Mouse (Mus musculus) fat pad, adult 2 months (tissue): ENCODE results near the gene Lsm14b.

Experiments
- DNase-seq: peaks from one replicate; pipeline ENCODE4 v3.0.0-alpha.2; 2011; ENCODE audit warnings: low read depth, low spot score; ENCODE audit errors: extremely low read depth

The Lsm14b gene

DNA sequence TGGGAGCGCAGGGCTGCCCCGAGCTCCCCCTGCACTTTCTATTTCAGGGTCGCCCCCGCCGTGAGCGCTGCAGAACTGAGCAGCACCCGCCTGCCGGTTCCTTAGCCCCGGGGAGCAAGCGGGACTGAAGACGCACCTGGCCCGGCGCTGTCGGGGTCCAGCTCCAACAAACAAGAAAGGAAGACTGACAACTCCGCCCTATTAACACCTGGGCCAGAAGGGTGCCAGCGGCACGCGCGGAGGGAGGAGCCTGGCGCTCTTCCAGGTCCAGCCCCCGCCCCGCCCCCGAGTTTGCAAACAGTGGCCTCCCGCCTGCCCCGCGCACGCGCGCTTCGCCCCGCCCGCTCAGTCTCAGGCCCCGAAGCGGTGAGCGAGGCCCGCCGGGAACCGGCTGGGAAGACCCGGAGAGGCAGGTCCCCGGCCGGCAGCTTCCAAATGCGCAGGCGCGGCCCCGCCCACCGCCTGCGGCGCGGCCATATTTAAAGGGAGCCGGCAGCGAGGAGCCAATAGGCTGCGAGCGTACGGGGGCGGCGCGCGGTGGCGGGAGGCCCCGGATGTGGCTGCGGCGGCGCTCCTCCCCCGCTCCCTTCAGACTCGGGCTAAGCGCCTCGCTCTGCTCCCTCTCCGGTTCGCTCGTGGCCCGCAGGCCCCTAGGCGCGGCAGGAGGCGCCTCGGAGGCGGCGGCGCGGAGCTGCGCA, at the start of gene Lsm14b:
Gene Lsm14b, plus strand, starts transcription at position 587 of the 698 bp plus-strand sequence.
- DNase-seq = no peak

- DNase-seq = no peak
Observed at GRCm38 (mm10) chr2:179975851-179976250, 48.9 kb upstream of the Lsm14b start.

DNA sequence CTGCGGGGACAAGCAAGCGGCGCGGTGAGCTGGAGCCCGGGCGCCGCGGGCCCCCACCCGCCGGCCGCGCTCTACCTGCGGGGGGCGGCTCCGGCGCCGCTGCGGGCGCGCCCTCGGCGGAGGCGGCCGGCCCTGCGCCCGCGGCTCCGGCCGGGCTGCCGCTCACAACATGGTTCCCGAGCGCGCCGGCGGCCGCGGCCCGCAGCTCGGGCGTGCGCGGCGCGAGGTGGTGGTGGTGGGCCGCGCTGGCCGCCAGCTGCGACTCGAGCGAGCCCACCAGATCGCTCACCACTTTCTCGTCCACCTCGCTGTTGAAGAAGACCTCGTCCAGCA, 48.5 kb upstream of the Lsm14b start:
- DNase-seq = no peak

- DNase-seq = no peak
Observed at GRCm38 (mm10) chr2:179976628-179977343, 48.0 kb upstream of the Lsm14b start, which contains the start of gene Taf4. Gene Taf4 (minus strand): TSS chr2:179976646.

- DNase-seq = no peak
Observed at GRCm38 (mm10) chr2:179977344-179978025, 47.3 kb upstream of the Lsm14b start.

GRCm38 (mm10) chr2:179978250-179978649, 46.5 kb upstream of the Lsm14b start:
- no peak for DNase-seq

DNA sequence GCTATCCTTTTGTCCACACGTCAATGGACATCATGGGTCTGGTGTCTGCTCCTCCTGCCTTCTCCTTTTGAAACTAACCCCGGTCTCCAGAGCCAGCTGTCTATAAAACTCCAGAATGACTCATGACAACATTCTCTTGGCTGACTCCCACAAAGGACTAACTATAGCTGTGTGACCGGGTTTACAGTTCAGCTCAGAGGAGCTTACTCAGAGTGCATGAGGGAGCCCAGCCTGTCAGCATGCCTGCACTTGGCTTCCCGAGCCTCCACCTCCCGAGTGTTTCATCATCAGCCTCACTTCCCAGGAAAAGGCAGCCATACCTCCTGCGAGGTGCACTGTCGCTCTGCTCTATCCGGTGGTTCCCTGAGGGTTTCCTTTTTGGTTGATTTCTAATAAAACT, 45.0 kb upstream of the Lsm14b start:
- DNase-seq = peak; percentile 76

- DNase-seq = no peak
Observed at GRCm38 (mm10) chr2:179980616-179981015, 44.2 kb upstream of the Lsm14b start.

DNA sequence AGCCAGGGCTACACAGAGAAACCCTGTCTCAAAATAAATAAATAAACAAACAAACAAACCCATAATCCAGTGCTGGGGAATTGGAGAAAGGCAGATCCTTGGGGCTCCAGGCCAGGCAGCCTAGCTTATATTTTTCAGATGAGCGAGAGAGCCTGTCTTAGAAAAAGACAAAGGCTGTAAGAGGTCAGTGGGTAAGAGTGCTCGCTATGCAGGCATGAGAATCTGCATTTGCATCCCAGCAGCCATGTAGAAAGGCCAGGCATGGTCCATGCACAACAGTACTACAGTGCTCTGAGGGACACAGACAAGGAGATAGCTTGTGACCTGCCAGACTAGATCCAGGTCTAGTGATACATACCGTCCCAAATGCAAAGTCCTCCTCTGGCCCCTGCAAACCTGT, 42.1 kb upstream of the Lsm14b start:
- DNase-seq = no peak

DNA sequence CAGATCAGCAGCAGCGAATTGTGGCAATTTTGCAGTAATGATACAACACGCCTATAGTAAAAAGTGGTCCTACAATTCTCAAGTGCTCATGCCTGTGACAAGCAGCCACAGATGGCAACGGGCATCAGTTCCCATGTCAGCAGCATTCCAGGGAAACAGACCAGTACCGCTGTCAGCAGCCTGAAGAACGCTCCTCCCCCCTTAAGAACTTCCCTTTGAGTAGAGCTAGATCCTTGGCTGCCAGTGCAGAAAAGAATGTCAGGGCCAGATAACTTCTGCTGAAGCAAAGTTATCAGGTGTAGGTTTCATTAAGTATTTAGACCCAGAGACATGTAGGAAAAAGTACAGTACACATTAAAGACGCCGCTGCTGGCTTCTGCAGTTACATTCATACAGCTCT, 40.0 kb upstream of the Lsm14b start:
- no peak for DNase-seq

- DNase-seq = no peak
Observed at GRCm38 (mm10) chr2:179985695-179986094, 39.1 kb upstream of the Lsm14b start.

DNA sequence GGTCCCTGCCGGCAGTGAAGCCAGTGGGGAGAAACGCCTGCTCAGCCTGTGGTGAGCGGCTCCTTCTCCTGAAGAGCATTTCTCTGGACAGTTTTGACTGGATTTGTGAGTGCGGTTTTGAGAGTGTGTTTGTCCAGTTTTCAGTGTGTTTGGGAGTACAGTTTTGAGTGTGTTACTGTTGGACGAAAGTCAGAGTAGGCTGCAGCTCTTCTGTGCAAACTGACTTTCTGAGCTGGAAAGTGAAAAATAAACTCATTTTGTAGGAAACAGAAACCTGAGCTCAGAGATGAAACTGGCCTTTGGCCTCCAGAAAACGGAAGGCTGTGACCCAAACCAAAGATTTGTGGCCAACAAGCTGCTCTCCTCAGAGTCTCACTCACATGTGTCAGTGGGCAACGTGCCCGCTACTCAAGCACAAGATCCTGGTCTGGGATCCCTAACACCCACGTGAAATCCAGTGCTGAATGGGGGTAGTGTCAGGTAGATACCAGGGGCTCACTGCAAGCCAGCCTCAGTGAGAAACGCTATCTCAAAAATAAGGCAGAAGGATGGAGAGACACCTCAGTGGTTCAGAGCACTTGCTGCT, 38.3 kb upstream of the Lsm14b start:
- DNase-seq = no peak

GRCm38 (mm10) chr2:179989098-179989497, 35.7 kb upstream of the Lsm14b start:
- no peak for DNase-seq

DNA sequence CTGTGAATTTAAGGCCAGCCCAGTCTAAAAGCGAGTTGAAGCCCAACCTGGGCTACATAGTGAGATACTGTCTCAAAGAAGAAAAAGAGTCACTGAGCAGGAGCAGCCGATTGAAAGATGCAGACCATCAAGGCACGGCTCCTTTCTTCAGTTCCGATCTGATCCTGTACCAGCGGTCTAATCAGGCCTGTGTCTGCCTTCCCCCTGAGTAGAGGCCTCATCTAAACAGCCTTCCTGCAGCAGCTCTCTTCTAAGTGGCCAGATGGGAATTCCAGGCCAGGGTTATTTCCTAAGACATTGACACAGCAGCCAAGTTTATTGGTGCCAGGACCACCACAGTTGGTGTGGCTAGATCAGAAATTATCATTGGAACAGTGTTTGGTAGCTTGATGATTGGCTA, 31.7 kb upstream of the Lsm14b start:
- no peak for DNase-seq

GRCm38 (mm10) chr2:179998431-179998830, 26.4 kb upstream of the Lsm14b start:
- DNase-seq = no peak

DNA sequence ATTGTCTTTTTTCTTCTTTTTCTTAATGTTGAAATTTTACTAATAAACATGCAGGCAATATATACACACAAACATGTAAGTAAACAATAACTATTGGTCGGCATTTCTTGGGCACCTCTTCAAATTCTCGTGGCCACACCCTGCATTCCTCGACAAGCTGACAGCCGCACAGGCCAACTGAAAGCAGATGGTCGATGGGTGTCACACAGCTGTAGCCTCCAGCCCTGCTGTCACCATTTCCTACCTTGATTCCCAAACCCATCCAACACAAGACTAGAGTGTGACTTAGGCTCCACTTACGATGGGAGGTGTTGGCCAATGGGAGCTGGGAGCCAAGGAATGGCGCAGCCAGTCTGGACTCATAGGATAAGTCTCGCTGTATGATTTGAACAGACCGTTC, 23.2 kb upstream of the Lsm14b start:
- no peak for DNase-seq

DNA sequence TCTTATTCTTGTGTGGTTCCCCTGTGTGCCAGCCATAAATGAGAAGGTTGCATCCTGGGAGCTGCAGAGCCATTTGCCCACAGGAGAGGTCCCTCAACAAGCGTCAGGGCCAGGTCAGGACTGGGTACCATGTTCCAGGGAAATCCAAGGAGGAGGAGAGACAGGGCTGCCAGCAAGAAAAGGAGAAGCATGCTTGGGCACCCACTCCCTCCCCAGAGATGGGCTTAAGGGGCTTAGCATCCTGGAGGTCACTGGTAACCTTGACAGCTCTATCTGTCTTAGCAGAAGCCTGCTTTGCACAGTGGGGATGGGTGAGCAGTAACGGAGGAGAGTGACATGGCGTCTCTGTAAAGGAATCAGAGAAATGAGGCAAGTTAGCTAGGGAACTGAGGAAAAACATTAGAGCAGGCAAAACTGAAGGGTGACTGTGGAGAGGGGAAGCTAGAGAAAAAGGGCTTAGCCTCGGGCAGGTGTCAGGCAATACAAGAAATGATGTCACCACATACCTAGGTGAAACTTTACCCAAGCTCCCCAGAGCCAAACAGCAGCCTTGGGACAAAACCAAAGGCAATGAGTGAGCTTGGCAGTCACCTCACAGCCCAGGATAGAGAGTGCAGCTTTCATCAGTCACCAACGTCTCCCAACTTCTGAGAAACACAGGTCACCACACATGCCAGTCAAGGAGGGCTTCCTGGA, 19.0 kb upstream of the Lsm14b start:
- no peak for DNase-seq

DNA sequence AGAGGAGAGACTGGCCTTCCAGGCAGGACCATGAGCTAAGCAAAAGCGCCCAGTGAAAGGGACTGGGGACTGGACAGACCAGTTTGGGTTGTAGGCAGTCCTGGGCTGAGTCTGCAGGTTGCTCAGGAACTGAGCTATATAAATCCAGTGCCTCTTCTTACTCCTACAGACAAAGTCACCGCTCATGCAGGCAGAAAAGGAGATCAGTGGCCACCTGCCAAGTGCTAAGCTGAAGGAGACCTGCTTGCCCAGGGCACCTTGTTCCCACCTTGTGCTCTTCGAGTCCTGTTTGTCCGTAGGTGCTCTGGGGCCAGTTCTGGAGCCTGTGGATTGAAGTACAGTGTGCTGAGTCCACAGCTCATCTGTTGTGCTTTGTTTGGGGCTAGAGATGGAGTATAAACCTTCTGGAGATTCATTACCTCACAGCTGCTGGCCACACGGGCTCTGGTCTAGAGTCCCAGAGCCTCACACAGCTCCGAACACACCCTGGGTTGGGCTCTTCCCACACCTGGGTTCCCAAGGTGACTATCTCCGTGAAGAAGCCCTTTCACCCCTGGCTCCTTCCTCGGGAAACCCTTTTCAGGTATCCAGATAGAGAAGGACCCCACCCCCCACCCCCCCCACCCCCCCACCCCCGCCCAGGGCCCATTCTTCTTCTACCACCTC, 18.3 kb upstream of the Lsm14b start:
- no peak for DNase-seq

- DNase-seq = no peak
Observed at GRCm38 (mm10) chr2:180010686-180011085, 14.1 kb upstream of the Lsm14b start.

GRCm38 (mm10) chr2:180011370-180011769, 13.4 kb upstream of the Lsm14b start:
- DNase-seq = no peak

DNA sequence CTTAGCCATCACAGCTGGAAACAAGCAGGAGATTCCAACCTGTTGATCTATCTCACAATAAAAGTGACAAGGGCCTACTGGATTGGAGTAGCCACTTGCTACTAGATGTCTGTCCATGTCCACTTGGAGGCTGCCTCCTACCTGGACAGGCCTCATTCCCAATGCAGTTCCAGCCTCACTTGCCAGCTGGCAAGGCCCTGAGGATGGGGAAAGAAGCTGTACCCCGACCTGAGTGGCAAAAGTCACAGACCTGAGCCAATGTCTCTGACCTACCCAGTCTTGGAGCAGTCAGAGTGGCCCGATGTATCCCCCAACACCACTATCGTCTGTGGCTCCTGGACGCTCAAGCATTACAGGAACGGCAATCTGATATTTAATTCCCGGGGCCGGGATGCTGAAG, 11.1 kb upstream of the Lsm14b start:
- DNase-seq = no peak
